Mouse (Mus musculus): Measurements from ENCODE around the gene Lrrc4b.

The Lrrc4b gene

DNA sequence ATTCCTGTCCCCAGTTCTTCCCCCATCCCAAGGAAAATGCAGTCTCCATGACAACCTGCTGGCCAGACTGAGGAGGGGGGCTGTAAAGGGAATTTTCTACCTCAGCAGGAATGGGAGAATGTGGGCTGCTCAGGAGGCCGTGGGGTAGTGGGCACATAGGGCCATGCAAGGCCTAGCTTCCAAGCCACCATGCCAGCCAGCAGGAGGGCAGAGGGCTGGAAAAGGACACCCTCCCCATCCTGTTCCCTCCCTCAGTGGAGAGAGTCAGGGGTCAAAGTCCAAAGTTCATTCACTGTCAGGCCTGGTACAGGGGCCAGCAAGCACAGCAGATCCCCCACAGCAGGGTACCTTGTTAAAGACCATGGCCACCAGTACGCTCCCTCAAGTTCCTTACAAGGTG lies 36.3 kb downstream of the Lrrc4b start, which contains the start of gene Aspdh:
Gene Aspdh (plus strand): TSS at position 281 of the 400 bp plus-strand sequence.
- DNase-seq (ENCODE audit: low spot score): no peak

DNA sequence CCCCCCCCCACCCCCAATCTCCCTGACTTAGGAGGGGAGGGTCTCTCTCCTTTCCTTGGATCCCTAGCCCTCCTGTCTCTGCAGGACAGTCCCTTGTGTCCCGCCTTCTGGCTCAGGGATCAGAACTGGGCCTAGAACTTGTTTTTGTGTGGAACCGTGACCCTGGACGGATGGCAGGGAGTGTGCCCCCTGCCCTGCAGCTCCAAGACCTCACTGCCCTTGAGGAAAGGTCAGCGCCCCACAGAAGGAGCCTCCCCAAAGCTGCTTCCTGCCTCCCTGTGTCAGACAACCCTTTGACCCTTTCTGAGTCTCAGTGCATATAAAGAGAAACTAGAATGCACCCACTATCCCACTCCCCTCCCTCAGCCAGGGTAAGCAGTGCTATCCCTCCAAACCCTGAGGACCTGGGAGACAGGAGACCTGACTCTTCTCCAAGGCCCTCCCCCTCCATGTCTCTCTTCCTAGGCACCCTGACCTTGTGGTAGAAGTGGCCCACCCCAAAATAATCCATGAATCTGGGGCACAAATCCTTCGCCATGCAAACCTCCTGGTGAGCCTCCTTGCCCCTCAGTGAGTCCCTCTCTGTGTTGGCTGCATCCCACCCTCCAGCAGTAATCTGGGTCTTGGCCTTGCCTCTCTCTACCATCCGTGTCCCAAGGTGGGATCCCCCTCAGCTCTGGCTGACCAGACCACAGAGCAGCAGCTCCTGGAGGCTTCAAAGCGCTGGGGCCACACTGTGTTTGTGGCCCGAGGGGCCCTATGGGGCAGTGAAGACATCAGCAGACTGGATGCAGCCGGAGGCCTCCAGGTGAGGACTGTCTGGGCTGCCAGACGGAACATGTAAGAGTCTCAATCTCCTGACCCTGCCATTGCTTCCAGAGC lies 37.4 kb downstream of the Lrrc4b start:
- no peak for DNase-seq (ENCODE audit: low spot score)

GRCm38 (mm10) chr7:44466888-44467311 lies 38.1 kb downstream of the Lrrc4b start:
- no peak for DNase-seq (ENCODE audit: low spot score)

GRCm38 (mm10) chr7:44467811-44468411 lies 39.1 kb downstream of the Lrrc4b start, which contains the start of gene Josd2:
TSS of gene Josd2 (plus strand) at chr7:44467980.
- DNase-seq (ENCODE audit: low spot score): peak; percentile 98

- no peak for DNase-seq (ENCODE audit: low spot score)
Observed at GRCm38 (mm10) chr7:44468644-44469285, 39.9 kb downstream of the Lrrc4b start.

DNA sequence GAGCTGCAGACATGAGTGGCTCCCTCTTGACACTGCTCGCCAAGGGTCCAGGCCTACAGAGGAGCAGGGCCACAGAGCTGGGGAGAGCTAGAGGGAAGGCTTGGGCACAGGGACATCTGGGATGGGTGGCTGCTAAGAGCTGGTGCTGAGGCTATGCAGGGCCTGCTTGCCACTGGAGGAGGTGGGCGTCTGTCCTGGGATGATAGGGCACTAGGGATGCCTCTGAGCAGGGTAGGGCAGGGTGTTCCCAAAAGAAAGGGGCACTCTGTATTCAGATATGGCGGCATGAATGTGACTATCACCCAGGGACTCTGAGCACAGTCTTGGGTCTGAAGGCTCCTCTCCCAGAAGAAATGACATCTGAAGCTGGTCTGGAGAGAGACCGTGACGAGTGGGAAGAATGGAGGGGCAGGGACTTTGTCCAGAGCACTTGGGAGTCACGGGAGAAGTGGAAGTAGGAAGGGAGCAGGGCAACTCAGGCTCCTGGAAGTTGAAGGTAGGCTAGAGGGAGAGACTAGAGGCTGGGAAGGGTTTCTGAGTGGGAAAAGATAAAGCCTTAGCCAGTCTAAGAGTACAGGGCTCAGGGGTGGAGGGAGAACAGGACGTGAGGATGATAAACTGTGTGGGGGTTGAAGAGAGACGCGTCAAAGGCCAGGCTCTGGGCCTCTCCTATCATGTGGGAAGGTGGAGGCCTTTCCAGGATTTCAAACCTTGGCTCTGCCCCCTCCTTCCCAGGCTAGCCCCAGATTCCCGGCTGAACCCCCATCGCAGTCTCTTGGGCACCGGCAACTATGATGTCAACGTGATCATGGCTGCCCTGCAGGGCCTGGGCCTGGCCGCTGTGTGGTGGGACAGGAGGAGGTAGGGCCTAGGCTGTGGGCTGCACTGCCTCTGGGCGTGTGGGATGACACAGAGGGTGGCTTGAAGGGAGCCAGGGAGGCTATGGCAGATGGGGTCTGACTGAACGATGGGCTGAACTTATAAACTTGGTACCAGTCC lies 41.2 kb downstream of the Lrrc4b start:
- DNase-seq (ENCODE audit: low spot score): no peak

GRCm38 (mm10) chr7:44470696-44471612 lies 42.1 kb downstream of the Lrrc4b start:
- no peak for DNase-seq (ENCODE audit: low spot score)

GRCm38 (mm10) chr7:44471880-44472557 lies 43.2 kb downstream of the Lrrc4b start:
- DNase-seq (ENCODE audit: low spot score): no peak

- no peak for DNase-seq (ENCODE audit: low spot score)
Observed at GRCm38 (mm10) chr7:44472558-44472885, 43.7 kb downstream of the Lrrc4b start.

DNA sequence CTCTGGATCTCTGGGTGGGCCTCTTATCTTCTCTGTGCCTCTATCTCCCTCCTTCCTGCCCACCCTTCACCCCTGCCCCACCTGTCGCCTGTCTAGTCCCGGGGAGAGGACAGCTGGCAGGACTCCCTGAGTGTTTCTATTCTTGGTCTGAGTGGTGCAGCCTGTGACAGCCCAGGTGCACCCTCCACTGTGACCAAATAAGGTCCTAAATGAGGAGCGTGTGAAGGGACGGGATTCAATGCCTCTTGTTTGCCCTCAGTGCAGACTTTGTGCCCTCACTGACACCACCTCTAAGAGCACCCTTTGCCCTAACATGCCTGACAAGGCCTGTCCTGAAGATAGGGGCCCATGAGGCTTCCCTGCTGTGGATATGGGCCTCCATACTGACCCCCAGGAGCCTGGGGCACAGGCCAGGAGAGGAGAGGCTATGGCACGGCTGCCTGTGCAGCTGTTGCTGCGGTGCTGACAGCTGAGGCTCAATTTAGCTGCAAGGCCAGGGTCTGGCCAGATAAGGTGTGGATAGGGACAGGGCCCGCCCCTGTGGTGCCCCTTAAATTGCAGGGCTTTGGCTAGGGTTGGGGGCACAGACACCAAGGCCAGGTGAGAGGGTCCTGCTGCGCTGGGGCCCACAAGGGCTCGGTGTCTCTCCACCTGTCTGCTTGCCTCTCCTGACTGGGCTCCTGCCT lies 44.3 kb downstream of the Lrrc4b start:
- peak; percentile 23 for DNase-seq (ENCODE audit: low spot score)

- no peak for DNase-seq (ENCODE audit: low spot score)
Observed at GRCm38 (mm10) chr7:44474419-44474818, 45.6 kb downstream of the Lrrc4b start.

DNA sequence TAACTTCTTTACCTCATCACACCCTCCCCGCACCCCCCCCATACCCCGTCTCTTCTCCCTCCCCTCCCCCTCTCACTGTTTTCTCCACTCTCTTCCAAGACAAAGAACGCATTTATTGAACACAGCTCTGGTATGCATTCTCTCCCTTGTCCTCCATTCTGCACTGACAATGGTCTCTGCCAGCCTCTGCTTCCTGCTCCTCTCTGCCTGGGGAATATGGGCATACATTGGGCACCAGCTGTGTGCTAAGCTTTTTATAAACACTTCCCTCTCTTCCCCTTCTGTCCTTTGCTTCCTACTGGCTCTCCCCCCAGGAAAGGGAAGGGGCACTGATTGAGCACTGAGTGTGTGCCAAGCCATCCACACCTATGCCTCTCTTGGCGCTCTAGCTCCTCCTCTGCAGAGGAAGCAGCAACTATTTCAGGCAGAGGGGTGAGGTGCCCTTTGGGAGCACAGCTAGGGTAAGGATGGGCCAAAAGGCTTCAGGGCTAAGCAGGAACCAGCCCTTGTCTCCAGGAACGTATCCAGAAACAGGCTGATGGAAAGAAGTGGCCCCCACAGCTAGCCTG lies 46.3 kb downstream of the Lrrc4b start:
- no peak for DNase-seq (ENCODE audit: low spot score)

DNA sequence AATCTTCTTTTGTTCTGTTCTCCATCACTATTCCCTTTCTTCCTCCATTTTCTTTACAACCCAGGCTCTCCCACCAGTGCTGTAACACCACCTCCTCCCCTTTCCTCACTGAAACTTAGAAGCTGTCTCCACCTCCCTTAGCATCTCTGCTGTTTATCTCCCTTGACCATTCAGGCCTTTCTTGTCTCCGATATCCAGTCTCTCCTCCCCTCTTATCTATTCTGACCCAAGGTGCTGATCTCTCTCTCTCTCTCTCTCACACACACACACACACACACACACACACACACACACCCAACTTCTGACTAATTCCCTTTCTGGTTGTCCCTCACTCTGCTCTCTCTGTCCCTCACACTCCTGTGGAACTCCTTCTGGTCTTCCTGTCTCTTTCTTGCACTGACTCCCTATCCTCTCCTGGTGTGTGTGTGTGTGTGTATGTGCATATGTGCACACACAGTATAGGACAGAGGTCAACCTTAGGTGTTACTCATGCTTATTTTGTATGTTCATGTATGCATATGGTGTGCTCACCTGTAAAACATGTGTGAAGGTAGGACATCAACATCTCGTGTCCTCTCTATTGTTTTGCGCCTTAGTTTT lies 54.1 kb downstream of the Lrrc4b start:
- DNase-seq (ENCODE audit: low spot score): no peak

- no peak for DNase-seq (ENCODE audit: low spot score)
Observed at GRCm38 (mm10) chr7:44484109-44484508, 55.3 kb downstream of the Lrrc4b start.

- peak; percentile 68 for DNase-seq (ENCODE audit: low spot score)
Observed at GRCm38 (mm10) chr7:44484841-44485571, 56.2 kb downstream of the Lrrc4b start.

GRCm38 (mm10) chr7:44485572-44486195 lies 56.9 kb downstream of the Lrrc4b start:
- DNase-seq (ENCODE audit: low spot score): no peak

- DNase-seq (ENCODE audit: low spot score): no peak
Observed at GRCm38 (mm10) chr7:44486927-44487575, 58.2 kb downstream of the Lrrc4b start.

All from lung, postnatal 25 days (tissue).